Mouse (Mus musculus): ENCODE data around the gene Trim24. TPM values are rescaled to one million over a fixed set of nuclear protein-coding genes. Genes with fewer than 3 reads are reported as not detected.

Gene Trim24
- polyA plus RNA-seq, 1 experiment: 8.7 TPM

- under 1% methylated on average over 70 of the region's 70 CpGs for WGBS
- Histone ChIP-seq H3K4me1 (ENCODE audit: control insufficient read depth, insufficient read depth, insufficient read length, low read length) (no peaks in the 10 kb centered on the region), H3K4me3 (ENCODE audit: low read depth, low read length) (peak overlapping the region; percentile 93), H3K27ac (ENCODE audit: insufficient read depth, low read depth, low read length) (peak overlapping the region; percentile 77), H3K27me3 (ENCODE audit: control insufficient read depth, insufficient read depth, low read length) (no peaks in the 10 kb centered on the region), H3K36me3 (ENCODE audit: control insufficient read depth, insufficient read depth, low read length) (peaks cover 2% of the 10 kb centered on the region; the same call in 1 of the 2 replicates)
- TF ChIP-seq CTCF (IDR thresholded peaks at IDR 0.05; ENCODE audit: extremely low read depth, insufficient read length, insufficient replicate concordance, low read depth, low read length): no peak
- TF ChIP-seq POLR2A (IDR thresholded peaks at IDR 0.05; ENCODE audit: low read depth, low read length): no peak
These were observed 683 bp downstream of the Trim24 start for GRCm38 (mm10) chr6:37871137-37871851.

GRCm38 (mm10) chr6:37872861-37873260 is 2.2 kb downstream of the Trim24 start:
- WGBS: 95% methylated on average over 1 of the region's 1 CpGs
- Histone ChIP-seq H3K27me3 (ENCODE audit: control insufficient read depth, insufficient read depth, low read length) (no peaks in the 10 kb centered on the region), H3K27ac (ENCODE audit: insufficient read depth, low read depth, low read length) (no peak overlapping the region), H3K4me3 (ENCODE audit: low read depth, low read length) (no peak overlapping the region), H3K4me1 (ENCODE audit: control insufficient read depth, insufficient read depth, insufficient read length, low read length) (no peaks in the 10 kb centered on the region), H3K36me3 (ENCODE audit: control insufficient read depth, insufficient read depth, low read length) (peaks cover 3% of the 10 kb centered on the region; the same call in 1 of the 2 replicates)
- TF ChIP-seq CTCF (IDR thresholded peaks at IDR 0.05; ENCODE audit: extremely low read depth, insufficient read length, insufficient replicate concordance, low read depth, low read length) (no peak), POLR2A (IDR thresholded peaks at IDR 0.05; ENCODE audit: low read depth, low read length) (no peak)

DNA sequence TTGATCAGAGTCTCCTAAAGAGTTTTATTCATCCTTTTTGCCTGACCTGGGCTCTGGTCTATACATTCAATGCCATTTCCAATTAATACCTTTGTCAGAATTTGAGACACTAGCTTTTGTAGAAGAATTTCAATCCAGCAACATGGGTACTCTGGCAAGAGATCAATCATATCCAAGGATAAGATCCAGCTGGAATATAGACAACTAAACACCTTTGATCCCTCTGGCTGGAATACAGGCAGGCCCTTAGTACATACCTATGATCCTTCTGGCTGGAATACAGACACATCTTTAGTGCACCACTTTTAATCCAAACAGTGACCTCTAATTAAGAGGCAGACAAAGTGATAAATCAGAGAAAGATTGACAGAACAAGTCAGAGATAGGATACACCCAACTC is 3.1 kb downstream of the Trim24 start:
- no peak overlapping the region for H3K4me3 ChIP-seq (ENCODE audit: low read depth, low read length)
- TF ChIP-seq CTCF (IDR thresholded peaks at IDR 0.05; ENCODE audit: extremely low read depth, insufficient read length, insufficient replicate concordance, low read depth, low read length) (no peak), POLR2A (IDR thresholded peaks at IDR 0.05; ENCODE audit: low read depth, low read length) (no peak)
- no peaks in the 10 kb centered on the region for H3K27me3 ChIP-seq (ENCODE audit: control insufficient read depth, insufficient read depth, low read length)
- H3K36me3 ChIP-seq (ENCODE audit: control insufficient read depth, insufficient read depth, low read length): peaks cover 3% of the 10 kb centered on the region; the same call in 1 of the 2 replicates
- H3K4me1 ChIP-seq (ENCODE audit: control insufficient read depth, insufficient read depth, insufficient read length, low read length): no peaks in the 10 kb centered on the region
- H3K27ac ChIP-seq (ENCODE audit: insufficient read depth, low read depth, low read length): no peak overlapping the region

DNA sequence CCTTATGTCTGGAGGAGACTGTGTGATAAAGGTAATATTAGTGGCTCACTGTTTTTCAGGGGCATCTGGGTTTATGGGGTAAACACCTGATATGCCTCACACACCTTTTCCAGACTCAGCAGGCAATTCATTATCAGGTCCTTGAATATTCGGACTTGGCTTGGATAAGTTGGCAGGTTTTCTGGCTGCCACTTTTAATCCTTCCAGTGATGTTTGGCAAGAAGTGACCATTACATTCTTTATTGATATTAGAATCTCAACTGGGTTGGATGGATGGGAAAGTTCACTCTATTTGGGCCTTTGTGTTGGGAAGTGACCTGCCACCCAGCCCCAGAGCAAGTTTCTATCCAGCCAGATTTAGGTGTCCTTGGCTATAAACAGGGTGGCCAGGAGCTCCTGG is 7.6 kb downstream of the Trim24 start:
- no peak overlapping the region for H3K4me3 ChIP-seq (ENCODE audit: low read depth, low read length)
- H3K27me3 ChIP-seq (ENCODE audit: control insufficient read depth, insufficient read depth, low read length): no peaks in the 10 kb centered on the region
- no peak overlapping the region for H3K27ac ChIP-seq (ENCODE audit: insufficient read depth, low read depth, low read length)
- H3K36me3 ChIP-seq (ENCODE audit: control insufficient read depth, insufficient read depth, low read length): peaks cover 3% of the 10 kb centered on the region; the same call in 1 of the 2 replicates
- TF ChIP-seq CTCF (IDR thresholded peaks at IDR 0.05; ENCODE audit: extremely low read depth, insufficient read length, insufficient replicate concordance, low read depth, low read length): no peak
- no peak for TF ChIP-seq POLR2A (IDR thresholded peaks at IDR 0.05; ENCODE audit: low read depth, low read length)
- H3K4me1 ChIP-seq (ENCODE audit: control insufficient read depth, insufficient read depth, insufficient read length, low read length): no peaks in the 10 kb centered on the region
- WGBS: 74% methylated on average over 1 of the region's 1 CpGs

- Histone ChIP-seq H3K4me1 (ENCODE audit: control insufficient read depth, insufficient read depth, insufficient read length, low read length) (no peaks in the 10 kb centered on the region), H3K4me3 (ENCODE audit: low read depth, low read length) (no peak overlapping the region), H3K27ac (ENCODE audit: insufficient read depth, low read depth, low read length) (no peak overlapping the region), H3K27me3 (ENCODE audit: control insufficient read depth, insufficient read depth, low read length) (no peaks in the 10 kb centered on the region), H3K36me3 (ENCODE audit: control insufficient read depth, insufficient read depth, low read length) (peaks cover 3% of the 10 kb centered on the region; the same call in 1 of the 2 replicates)
- 91% methylated on average over 3 of the region's 3 CpGs for WGBS
- TF ChIP-seq POLR2A (IDR thresholded peaks at IDR 0.05; ENCODE audit: low read depth, low read length): no peak
- TF ChIP-seq CTCF (IDR thresholded peaks at IDR 0.05; ENCODE audit: extremely low read depth, insufficient read length, insufficient replicate concordance, low read depth, low read length): no peak
These were observed 10.0 kb downstream of the Trim24 start for GRCm38 (mm10) chr6:37880586-37880985.

DNA sequence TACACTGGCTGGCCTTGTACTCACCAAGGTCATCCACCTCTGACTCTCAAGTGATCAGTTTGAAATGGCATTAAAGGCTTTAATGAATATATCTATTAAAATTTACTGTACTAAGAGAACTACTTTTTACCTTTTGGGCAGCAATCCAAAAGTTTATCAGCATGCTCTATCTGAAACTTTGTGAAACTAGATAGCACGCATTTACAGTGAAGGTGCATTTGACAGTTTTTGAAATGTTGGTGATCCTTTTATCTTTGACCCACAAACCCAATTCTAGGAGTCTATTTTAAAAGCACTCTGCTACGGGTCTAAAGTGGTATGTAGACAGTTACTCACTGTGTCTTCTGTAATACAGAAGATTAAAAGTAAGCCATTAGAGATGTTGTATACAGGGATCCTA is 23.0 kb downstream of the Trim24 start:
- Histone ChIP-seq H3K4me1 (ENCODE audit: control insufficient read depth, insufficient read depth, insufficient read length, low read length) (no peaks in the 10 kb centered on the region), H3K36me3 (ENCODE audit: control insufficient read depth, insufficient read depth, low read length) (no peaks in the 10 kb centered on the region), H3K27me3 (ENCODE audit: control insufficient read depth, insufficient read depth, low read length) (no peaks in the 10 kb centered on the region), H3K27ac (ENCODE audit: insufficient read depth, low read depth, low read length) (no peak overlapping the region), H3K4me3 (ENCODE audit: low read depth, low read length) (no peak overlapping the region)
- no peak for TF ChIP-seq CTCF (IDR thresholded peaks at IDR 0.05; ENCODE audit: extremely low read depth, insufficient read length, insufficient replicate concordance, low read depth, low read length)
- TF ChIP-seq POLR2A (IDR thresholded peaks at IDR 0.05; ENCODE audit: low read depth, low read length): no peak
- WGBS: 50% methylated on average over 2 of the region's 2 CpGs

DNA sequence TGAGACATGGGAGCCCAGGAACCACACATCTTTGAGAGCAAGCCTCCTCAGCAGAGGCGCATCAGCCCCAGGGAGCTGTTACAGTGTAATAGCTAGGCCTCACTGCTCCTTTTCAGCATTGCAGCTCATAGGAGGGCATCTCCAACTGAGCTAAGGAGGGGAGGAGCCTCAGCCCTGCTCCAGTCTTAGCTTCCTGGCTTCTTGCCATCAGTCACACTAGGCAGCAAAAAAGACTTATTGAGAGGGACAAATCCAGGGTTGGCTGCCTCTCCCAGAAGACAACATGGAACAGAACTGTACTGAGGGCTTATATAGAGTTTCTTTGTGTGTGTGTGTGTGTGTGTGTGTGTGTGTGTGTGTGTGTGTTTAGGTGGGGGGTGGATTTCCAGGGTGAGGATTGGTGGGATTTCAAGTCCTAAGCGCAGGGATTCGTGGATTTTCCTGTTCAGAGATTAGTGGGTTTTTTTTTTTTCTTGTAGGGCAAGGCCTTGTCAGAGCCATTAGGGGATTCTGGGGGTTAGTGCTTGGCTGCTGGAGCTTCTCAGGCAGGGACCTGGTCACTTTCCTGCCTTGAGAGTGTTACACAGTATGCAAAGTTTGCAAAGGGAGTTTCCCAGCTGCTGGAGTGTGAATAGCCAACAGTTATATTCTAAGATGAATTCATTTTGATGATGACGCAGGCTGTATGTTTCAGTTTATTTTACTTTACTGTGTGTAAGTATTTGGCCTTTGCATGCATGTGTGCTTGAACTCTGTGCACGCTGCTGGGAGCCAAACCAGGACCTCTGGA is 25.2 kb downstream of the Trim24 start:
- Histone ChIP-seq H3K4me1 (ENCODE audit: control insufficient read depth, insufficient read depth, insufficient read length, low read length) (peaks cover 1% of the 10 kb centered on the region; the same call in 1 of the 2 replicates), H3K4me3 (ENCODE audit: low read depth, low read length) (no peak overlapping the region), H3K27ac (ENCODE audit: insufficient read depth, low read depth, low read length) (no peak overlapping the region), H3K36me3 (ENCODE audit: control insufficient read depth, insufficient read depth, low read length) (no peaks in the 10 kb centered on the region), H3K27me3 (ENCODE audit: control insufficient read depth, insufficient read depth, low read length) (no peaks in the 10 kb centered on the region)
- 86% methylated on average over 5 of the region's 5 CpGs for WGBS
- TF ChIP-seq CTCF (IDR thresholded peaks at IDR 0.05; ENCODE audit: extremely low read depth, insufficient read length, insufficient replicate concordance, low read depth, low read length): no peak
- TF ChIP-seq POLR2A (IDR thresholded peaks at IDR 0.05; ENCODE audit: low read depth, low read length): no peak
